Mouse (Mus musculus) heart, adult 2 months (tissue): Measurements from ENCODE around the gene Tymp.

Experiments used
- EP300 ChIP-seq: fragments of 200-500 bp; IDR thresholded peaks from 2 replicates; pipeline ENCODE4 v1.6.1; 2011; ENCODE audit warnings: low read depth, low read length, control low read depth; ENCODE audit not compliant: insufficient read depth
- POLR2A ChIP-seq: fragments of 200-500 bp; IDR thresholded peaks from 2 replicates; pipeline ENCODE4 v1.6.1; 2011; ENCODE audit warnings: mild to moderate bottlenecking, low read depth, low read length, control low read depth; ENCODE audit not compliant: insufficient read depth

DNA sequence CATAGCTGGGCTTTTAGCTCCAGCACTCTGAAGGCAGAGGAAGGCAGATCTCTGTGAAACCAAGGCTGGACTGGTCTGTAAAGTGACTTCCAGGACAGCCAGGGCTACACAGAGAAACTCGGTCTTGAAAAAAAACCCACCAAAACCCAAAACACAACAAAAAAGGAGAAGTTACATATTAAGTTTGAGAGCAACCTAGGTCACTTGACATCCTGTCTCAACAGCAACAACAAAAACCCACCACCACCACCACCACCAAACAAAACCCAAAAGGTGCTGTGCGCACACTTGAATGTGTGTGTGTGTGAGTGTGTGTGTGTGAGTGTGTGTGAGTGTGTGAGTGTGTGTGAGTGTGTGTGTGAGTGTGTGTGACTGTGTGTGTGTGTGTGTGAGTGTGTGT, 37.1 kb downstream of the Tymp start:
- no peak for TF ChIP-seq POLR2A
- TF ChIP-seq EP300, result no peak
